Mouse (Mus musculus) monocyte, adult 2 months (primary cell): ENCODE results near the gene Entpd8.

Experiments
- DNase-seq, 2 experiments: peaks; one replicate each; pipeline ENCODE4 v3.0.0; 2022; ENCODE audit warnings: low spot score in 2 of 2, low read depth in 1 of 2

Entpd8 gene

GRCm38 (mm10) chr2:25095109-25095850, 15.2 kb downstream of the Entpd8 start, which contains the start of gene Noxa1:
Gene Noxa1, minus strand, starts transcription at chr2:25095149.
- no peak for DNase-seq

- DNase-seq, result no peak
Measured at GRCm38 (mm10) chr2:25098005-25098615, 18.0 kb downstream of the Entpd8 start.

GRCm38 (mm10) chr2:25098956-25099355, 18.9 kb downstream of the Entpd8 start:
- DNase-seq, result no peak

GRCm38 (mm10) chr2:25099703-25100102, 19.6 kb downstream of the Entpd8 start:
- DNase-seq, result no peak

- DNase-seq, result no peak
Measured at GRCm38 (mm10) chr2:25104122-25104521, 24.0 kb downstream of the Entpd8 start.

GRCm38 (mm10) chr2:25106045-25106444, 25.9 kb downstream of the Entpd8 start:
- DNase-seq, result no peak

- no peak for DNase-seq
Measured at GRCm38 (mm10) chr2:25109487-25109886, 29.4 kb downstream of the Entpd8 start.

GRCm38 (mm10) chr2:25110505-25111183, 30.5 kb downstream of the Entpd8 start:
- no peak for DNase-seq

GRCm38 (mm10) chr2:25111184-25111791, 31.2 kb downstream of the Entpd8 start:
- DNase-seq, result no peak

GRCm38 (mm10) chr2:25114308-25114707, 34.2 kb downstream of the Entpd8 start:
- DNase-seq, result no peak

GRCm38 (mm10) chr2:25115442-25115841, 35.3 kb downstream of the Entpd8 start:
- peak in 1 of 2 experiments; percentile 12 for DNase-seq

- DNase-seq, result no peak
Measured at GRCm38 (mm10) chr2:25120963-25121362, 40.9 kb downstream of the Entpd8 start.

- DNase-seq, result no peak
Measured at GRCm38 (mm10) chr2:25122666-25123065, 42.6 kb downstream of the Entpd8 start.

GRCm38 (mm10) chr2:25123527-25123926, 43.4 kb downstream of the Entpd8 start:
- DNase-seq, result no peak

- DNase-seq, result no peak
Measured at GRCm38 (mm10) chr2:25124411-25124810, 44.3 kb downstream of the Entpd8 start.

- DNase-seq, result no peak
Measured at GRCm38 (mm10) chr2:25125146-25125545, 45.0 kb downstream of the Entpd8 start.

GRCm38 (mm10) chr2:25126011-25127010, 46.2 kb downstream of the Entpd8 start:
- DNase-seq, result no peak

- peak in 1 of 2 experiments; percentile 13 for DNase-seq
Measured at GRCm38 (mm10) chr2:25127206-25127605, 47.1 kb downstream of the Entpd8 start.

- DNase-seq, result no peak
Measured at GRCm38 (mm10) chr2:25128072-25128471, 48.0 kb downstream of the Entpd8 start.

GRCm38 (mm10) chr2:25131601-25132000, 51.5 kb downstream of the Entpd8 start:
- no peak for DNase-seq
